Mouse (Mus musculus) megakaryocyte progenitor cell, adult 5-6 weeks (primary cell): ENCODE data around the gene Dgke. TPM values are rescaled to one million over a fixed set of nuclear protein-coding genes. Genes with fewer than 3 reads are reported as not detected.
"Not testable (repeated sequence)": the region's sequence is repeated elsewhere in the genome, so short reads cannot be mapped to it uniquely, and the experiment has no call there.

ENCODE experiments used
- ATAC-seq: replicated peaks from 2 replicates; pipeline ENCODE4 v1.8.0; 2016; ENCODE audit warnings: mild to moderate bottlenecking, moderate TSS enrichment, inconsistent platforms; ENCODE audit not compliant: poor library complexity
- total RNA-seq, 2 experiments: library from RNA; stranded (forward) in 1 of 2; stranded (reverse) in 1 of 2; fragments of 157-497, 149-512 nt in 1 of 2; fragments of 200-1000 nt in 1 of 2; gene quantifications; 2 replicates each; pipeline versions ENCODE4 v1.2.3 to v1.2.4; 2015 to 2017

Gene Dgke
- total RNA-seq (2015) (2.6 and 3.6 TPM in 2 replicates), total RNA-seq (2017) (4.6 and 6.2 TPM in 2 replicates)

GRCm38 (mm10) chr11:89066750-89067149 is at the start of gene Dgke:
Dgke (minus strand) TSS chr11:89066850.
- no peak for ATAC-seq

GRCm38 (mm10) chr11:89107180-89107807 is 40.6 kb upstream of the Dgke start:
- no peak for ATAC-seq

GRCm38 (mm10) chr11:89105823-89106222 is 39.2 kb upstream of the Dgke start:
- ATAC-seq = peak; percentile 59

DNA sequence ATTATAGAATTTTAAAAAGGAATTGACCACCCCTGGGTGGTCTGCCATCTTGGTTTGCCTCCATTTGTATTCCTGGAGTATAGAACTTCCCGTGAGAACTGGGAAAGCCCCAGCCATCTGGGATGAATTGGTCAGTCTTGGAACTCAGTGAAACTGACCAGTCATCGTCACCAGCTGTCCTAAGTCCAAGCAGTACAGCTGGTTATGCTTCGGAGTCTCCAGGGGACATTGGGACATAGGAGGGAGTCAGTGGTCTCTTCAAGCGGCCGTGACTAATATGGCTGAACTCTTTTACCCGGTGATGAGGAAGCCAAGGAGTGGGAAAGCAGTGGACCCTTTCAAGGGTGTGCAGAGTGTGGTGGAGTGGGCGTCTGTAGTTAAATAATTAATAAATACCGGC is 38.6 kb upstream of the Dgke start:
- ATAC-seq = no peak

GRCm38 (mm10) chr11:89103166-89103565 is 36.5 kb upstream of the Dgke start:
- no peak for ATAC-seq

GRCm38 (mm10) chr11:89100826-89101321 is 34.2 kb upstream of the Dgke start:
- ATAC-seq = peak; percentile 51

- ATAC-seq = peak; percentile 95
Observed at GRCm38 (mm10) chr11:89100403-89100802, 33.8 kb upstream of the Dgke start.

GRCm38 (mm10) chr11:89098930-89099329 is 32.3 kb upstream of the Dgke start:
- ATAC-seq = no peak

- peak; percentile 60 for ATAC-seq
Observed at GRCm38 (mm10) chr11:89098083-89098835, 31.6 kb upstream of the Dgke start.

- ATAC-seq = not testable (repeated sequence)
Observed at GRCm38 (mm10) chr11:89097292-89097691, 30.6 kb upstream of the Dgke start.

DNA sequence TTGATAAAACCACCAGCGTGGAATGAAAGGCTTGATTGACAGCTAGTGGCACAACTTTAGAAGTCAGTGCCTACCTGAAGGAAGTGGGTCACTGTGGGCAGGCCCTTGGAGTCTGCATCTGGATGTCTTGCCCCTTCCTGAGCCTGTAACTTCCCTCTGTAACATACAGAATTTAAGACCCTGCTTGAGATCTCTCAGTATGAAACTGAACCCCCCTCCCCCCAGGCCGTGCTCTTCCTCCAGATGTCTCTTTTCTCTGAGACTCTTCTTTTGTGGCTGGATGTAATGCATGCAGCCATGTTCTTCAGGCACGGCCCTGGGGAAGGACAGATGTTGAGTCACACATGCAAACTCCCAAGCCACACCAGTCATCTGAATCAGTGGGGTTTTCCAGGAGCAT is 28.7 kb upstream of the Dgke start:
- ATAC-seq = no peak

GRCm38 (mm10) chr11:89092714-89093113 is 26.1 kb upstream of the Dgke start:
- ATAC-seq = peak; percentile 70

DNA sequence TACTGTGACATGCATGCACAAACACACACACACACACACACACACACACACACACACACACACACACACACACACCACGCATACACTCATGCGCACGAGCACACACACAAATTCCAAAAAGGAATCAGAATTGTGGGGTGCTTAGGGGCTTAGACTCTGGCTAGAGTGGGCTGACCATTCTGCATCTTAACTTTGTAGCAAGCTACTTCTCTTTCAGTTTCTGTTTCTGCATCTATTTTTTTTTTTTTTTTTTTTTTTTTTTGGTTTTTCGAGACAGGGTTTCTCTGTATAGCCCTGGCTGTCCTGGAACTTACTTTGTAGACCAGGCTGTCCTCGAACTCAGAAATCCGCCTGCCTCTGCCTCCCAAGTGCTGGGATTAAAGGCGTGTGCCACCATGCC is 23.7 kb upstream of the Dgke start:
- ATAC-seq = not testable (repeated sequence)

DNA sequence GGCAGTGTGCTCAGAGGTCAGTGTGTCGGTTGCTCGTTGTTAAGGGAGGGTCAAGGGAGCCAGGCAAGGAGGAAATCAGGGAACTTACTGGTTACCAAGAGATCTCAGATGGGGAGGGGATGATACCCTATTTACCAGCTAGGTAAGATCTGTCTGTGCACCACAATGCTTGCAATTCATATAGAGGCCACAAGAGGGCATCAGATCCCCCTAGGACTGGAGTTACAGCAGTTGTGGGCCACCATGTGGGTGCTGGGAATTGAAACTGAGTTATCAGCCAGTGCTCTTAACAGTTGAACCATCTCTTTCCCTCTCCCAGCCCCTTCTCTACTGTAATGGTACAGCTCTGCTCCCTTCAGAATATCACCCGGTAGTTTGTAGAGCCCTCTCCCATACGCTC is 22.1 kb upstream of the Dgke start:
- ATAC-seq = peak; percentile 40; the same call in 1 of the 2 replicates

DNA sequence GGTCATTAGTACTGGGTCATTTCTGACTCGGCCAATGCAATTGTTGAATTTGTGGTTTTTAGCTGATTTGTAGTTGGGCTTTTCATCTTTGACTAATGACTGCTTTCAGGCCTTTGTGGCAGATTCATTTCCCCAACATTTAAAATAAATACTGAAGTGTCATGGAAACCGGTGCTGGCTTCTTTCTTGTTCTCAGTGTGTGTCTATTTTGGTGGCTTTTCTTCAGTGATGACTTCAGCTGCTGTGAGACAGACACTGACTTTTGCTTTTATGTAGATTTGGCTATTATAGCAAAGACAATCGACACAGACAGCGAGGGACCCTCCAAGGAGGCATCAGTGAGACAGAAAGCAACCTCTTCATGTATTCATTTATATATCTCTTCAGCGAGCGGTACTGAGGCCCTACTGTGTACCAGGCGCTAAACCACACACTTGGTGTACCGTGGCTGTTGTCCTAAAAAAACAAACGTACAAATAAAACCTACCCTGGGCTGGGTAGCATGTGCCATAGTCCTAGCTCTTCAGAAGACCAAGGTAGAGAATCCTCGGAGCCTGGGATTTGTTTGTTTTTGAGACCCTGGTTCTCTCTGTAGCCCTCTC is 19.7 kb upstream of the Dgke start:
- ATAC-seq = no peak

GRCm38 (mm10) chr11:89084601-89085000 is 18.0 kb upstream of the Dgke start:
- peak; percentile 77 for ATAC-seq

DNA sequence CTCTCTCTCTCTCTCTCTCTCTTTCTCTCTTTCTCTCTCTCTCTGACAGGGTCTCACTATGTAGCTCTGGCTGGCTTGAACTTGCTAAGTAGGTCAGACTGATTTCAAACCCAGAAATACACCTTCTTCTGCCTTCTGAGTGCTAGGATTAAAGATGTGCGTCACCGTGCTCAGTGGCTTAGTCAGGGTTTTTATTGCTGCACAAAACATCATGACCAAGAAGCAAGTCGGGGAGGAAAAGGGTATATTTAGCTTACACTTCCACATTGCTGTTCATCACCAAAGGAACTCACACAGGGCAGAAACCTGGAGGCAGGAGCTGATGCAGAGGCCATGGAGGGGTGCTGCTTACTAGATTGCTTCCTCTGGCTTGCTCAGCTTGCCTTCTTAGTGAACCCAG is 16.0 kb upstream of the Dgke start:
- not testable (repeated sequence) for ATAC-seq

- ATAC-seq = not testable (repeated sequence)
Observed at GRCm38 (mm10) chr11:89081906-89082305, 15.3 kb upstream of the Dgke start.

DNA sequence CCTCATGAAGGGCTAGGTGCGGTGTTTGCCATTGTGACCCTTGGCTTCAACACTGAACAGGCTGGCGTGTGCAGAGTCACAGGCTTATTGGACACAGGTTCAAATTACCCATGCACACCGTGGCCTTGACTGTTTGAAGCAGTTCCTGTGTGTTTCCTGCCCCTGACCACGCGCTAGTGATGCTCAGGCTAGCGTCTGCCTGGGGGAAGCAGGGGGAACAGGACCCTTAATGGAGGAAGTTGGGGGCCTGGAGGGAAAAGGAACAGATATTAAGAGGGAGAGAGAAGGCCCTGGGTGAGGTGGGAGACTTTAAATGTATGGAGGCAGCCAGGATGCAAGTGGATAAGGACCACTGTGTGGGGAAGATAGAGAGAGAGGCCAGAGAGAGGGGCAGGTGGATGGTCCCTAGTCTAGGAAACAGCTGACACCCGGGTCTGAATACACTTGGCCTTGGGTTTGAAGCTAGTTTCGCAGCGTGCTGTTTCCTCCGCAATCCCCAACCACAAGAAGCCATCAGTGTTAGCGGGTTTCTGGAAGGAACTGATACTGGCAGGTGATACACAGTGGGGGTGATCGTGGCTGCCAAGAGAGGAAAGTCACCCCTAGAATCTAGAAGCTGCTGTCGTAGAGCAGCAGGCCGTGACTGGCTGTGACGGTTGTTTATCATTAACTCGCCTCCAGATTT is 12.5 kb upstream of the Dgke start:
- ATAC-seq = peak; percentile 70

GRCm38 (mm10) chr11:89078305-89078704 is 11.7 kb upstream of the Dgke start:
- no peak for ATAC-seq

DNA sequence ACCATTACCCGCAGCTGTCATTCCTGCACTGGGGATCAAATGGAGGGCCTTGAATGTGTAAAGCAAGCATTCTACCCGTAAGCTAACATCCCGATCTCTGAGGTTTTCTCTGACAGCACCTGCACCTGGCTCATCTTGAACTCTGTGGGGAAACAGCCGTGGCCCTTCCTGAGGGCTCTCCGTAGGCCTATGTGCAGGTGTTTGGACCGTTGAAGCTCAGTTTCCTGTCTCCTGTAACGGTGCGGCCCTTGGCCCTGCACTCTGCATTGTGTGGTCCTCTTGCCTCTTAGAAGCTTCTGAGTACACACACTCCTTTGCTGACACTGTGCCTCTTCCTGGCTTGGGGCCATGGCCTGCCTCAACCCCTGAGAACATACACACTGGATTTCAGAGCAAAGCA is 11.0 kb upstream of the Dgke start:
- ATAC-seq = no peak
